Mouse (Mus musculus) hindbrain, embryonic 14.5 days (tissue): ENCODE measurements around the gene Rexo2. TPM values are rescaled to one million over a fixed set of nuclear protein-coding genes. Genes with fewer than 3 reads are reported as not detected.

Source experiments
- ATAC-seq: fragments of 200-750 bp; cut with Nextera tagmentation; 2 replicates; pipeline ENCODE4 v1.8.0; 2017; ENCODE audit warnings: moderate number of reproducible peaks, mild to moderate bottlenecking, moderate TSS enrichment, moderate library complexity; ENCODE audit not compliant: low FRiP score
- DNase-seq: peaks from one replicate; pipeline ENCODE4 v3.0.0-alpha.2; 2015; ENCODE audit warnings: low spot score
- H3K27ac ChIP-seq: fragments of 300-500 bp; sonication (generic); 2 replicates; pipeline ENCODE4 v1.5.1; 2014; ENCODE audit warnings: mild to moderate bottlenecking, moderate library complexity
- H3K27me3 ChIP-seq: fragments of 300-500 bp; sonication (generic); 2 replicates; pipeline ENCODE4 v1.6.1; 2014; ENCODE audit warnings: mild to moderate bottlenecking, low read length, mixed read lengths; ENCODE audit not compliant: control insufficient read depth, insufficient read depth
- H3K36me3 ChIP-seq: fragments of 300-500 bp; sonication (generic); replicated peaks from 2 replicates; pipeline ENCODE4 v1.6.1; 2014; ENCODE audit not compliant: control insufficient read depth, insufficient read depth
- H3K4me1 ChIP-seq: fragments of 300-500 bp; sonication (generic); replicated peaks from 2 replicates; pipeline ENCODE4 v1.6.1; 2014; ENCODE audit warnings: antibody characterized with exemption, low read length, mixed read lengths; ENCODE audit not compliant: control insufficient read depth, insufficient read depth
- H3K4me2 ChIP-seq: fragments of 300-500 bp; sonication (generic); replicated peaks from 2 replicates; pipeline ENCODE4 v1.6.1; 2014; ENCODE audit warnings: mild to moderate bottlenecking, moderate library complexity
- H3K4me3 ChIP-seq: fragments of 300-500 bp; sonication (generic); replicated peaks from 2 replicates; pipeline ENCODE4 v1.5.1; 2014; ENCODE audit warnings: mild to moderate bottlenecking, low read length
- H3K9ac ChIP-seq: fragments of 300-500 bp; sonication (generic); 2 replicates; pipeline ENCODE4 v1.6.1; 2014
- H3K9me3 ChIP-seq: fragments of 300-500 bp; sonication (generic); 2 replicates; pipeline ENCODE4 v1.6.1; 2016; ENCODE audit warnings: low read length; ENCODE audit not compliant: control insufficient read depth
- WGBS: fragments of 180-500 bp; shearing (Covaris S2); extraction: QIAGEN DNeasy Blood & Tissue Kit; methylation state at CpG from one replicate; pipeline ENCODE4 v1.1.7; 2014; 5-methylcytosine and 5-hydroxymethylcytosine counted together
- polyA plus RNA-seq: library from polyadenylated mRNA; unstranded; fragments of >200 nt; fragmentation: Nextera tagmentation; extraction: Ambion mirVana; gene quantifications from 2 replicates; pipeline ENCODE4 v1.2.1, GENCODE M21; 2014

Gene Rexo2
- polyA plus RNA-seq, 1 experiment from 2014 or later = 83.7 TPM

- Histone ChIP-seq H3K27me3 (no peaks in the 10 kb centered on the region), H3K9ac (no peak overlapping the region), H3K27ac (no peak overlapping the region), H3K4me2 (no peak overlapping the region), H3K4me1 (no peaks in the 10 kb centered on the region), H3K9me3 (no peaks in the 10 kb centered on the region), H3K36me3 (no peaks in the 10 kb centered on the region), H3K4me3 (no peak overlapping the region)
- 94% methylated on average over 5 of the region's 5 CpGs for WGBS
- DNase-seq (no peak), ATAC-seq (no peak)
These were observed 21.0 kb downstream of the Rexo2 start for GRCm38 (mm10) chr9:48459391-48459790.

GRCm38 (mm10) chr9:48458879-48459278 is 21.5 kb downstream of the Rexo2 start:
- Histone ChIP-seq H3K4me2 (no peak overlapping the region), H3K4me3 (no peak overlapping the region), H3K36me3 (no peaks in the 10 kb centered on the region), H3K4me1 (no peaks in the 10 kb centered on the region), H3K9ac (no peak overlapping the region), H3K9me3 (no peaks in the 10 kb centered on the region), H3K27ac (no peak overlapping the region), H3K27me3 (no peaks in the 10 kb centered on the region)
- 71% methylated on average over 3 of the region's 3 CpGs for WGBS
- no peak for ATAC-seq
- DNase-seq = no peak

GRCm38 (mm10) chr9:48455961-48456360 is 24.5 kb downstream of the Rexo2 start:
- 91% methylated on average over 3 of the region's 3 CpGs for WGBS
- no peaks in the 10 kb centered on the region for H3K4me1 ChIP-seq
- no peak overlapping the region for H3K4me3 ChIP-seq
- H3K36me3 ChIP-seq = no peaks in the 10 kb centered on the region
- no peak for ATAC-seq
- no peak overlapping the region for H3K9ac ChIP-seq
- no peak for DNase-seq
- H3K27ac ChIP-seq = no peak overlapping the region
- H3K27me3 ChIP-seq = no peaks in the 10 kb centered on the region
- no peaks in the 10 kb centered on the region for H3K9me3 ChIP-seq
- H3K4me2 ChIP-seq = no peak overlapping the region

- Histone ChIP-seq H3K4me3 (no peak overlapping the region), H3K36me3 (no peaks in the 10 kb centered on the region), H3K9me3 (no peaks in the 10 kb centered on the region), H3K27me3 (no peaks in the 10 kb centered on the region), H3K4me1 (no peaks in the 10 kb centered on the region), H3K9ac (no peak overlapping the region), H3K4me2 (no peak overlapping the region), H3K27ac (no peak overlapping the region)
- no peak for ATAC-seq
- 91% methylated on average over 17 of the region's 17 CpGs for WGBS
- no peak for DNase-seq
These were observed 30.4 kb downstream of the Rexo2 start for GRCm38 (mm10) chr9:48450066-48450465.

GRCm38 (mm10) chr9:48447783-48448209 is 32.6 kb downstream of the Rexo2 start:
- H3K4me2 ChIP-seq = no peak overlapping the region
- H3K27me3 ChIP-seq = no peaks in the 10 kb centered on the region
- no peaks in the 10 kb centered on the region for H3K36me3 ChIP-seq
- no peak overlapping the region for H3K27ac ChIP-seq
- no peaks in the 10 kb centered on the region for H3K4me1 ChIP-seq
- no peak overlapping the region for H3K4me3 ChIP-seq
- ATAC-seq (no peak), DNase-seq (peak; percentile 46)
- H3K9me3 ChIP-seq = no peaks in the 10 kb centered on the region
- 37% methylated on average over 5 of the region's 5 CpGs for WGBS
- no peak overlapping the region for H3K9ac ChIP-seq

- no peaks in the 10 kb centered on the region for H3K9me3 ChIP-seq
- H3K4me1 ChIP-seq = no peaks in the 10 kb centered on the region
- DNase-seq (no peak), ATAC-seq (no peak)
- H3K4me2 ChIP-seq = no peak overlapping the region
- WGBS = 82% methylated on average over 2 of the region's 2 CpGs
- H3K4me3 ChIP-seq = no peak overlapping the region
- H3K27ac ChIP-seq = no peak overlapping the region
- H3K27me3 ChIP-seq = no peaks in the 10 kb centered on the region
- H3K9ac ChIP-seq = no peak overlapping the region
- H3K36me3 ChIP-seq = no peaks in the 10 kb centered on the region
These were observed 35.6 kb downstream of the Rexo2 start for GRCm38 (mm10) chr9:48444821-48445220.

- Histone ChIP-seq H3K27ac (no peak overlapping the region), H3K9ac (no peak overlapping the region), H3K4me3 (no peak overlapping the region), H3K27me3 (no peaks in the 10 kb centered on the region), H3K36me3 (no peaks in the 10 kb centered on the region), H3K4me1 (no peaks in the 10 kb centered on the region), H3K9me3 (no peaks in the 10 kb centered on the region), H3K4me2 (no peak overlapping the region)
- ATAC-seq = no peak
- DNase-seq = no peak
- 85% methylated on average over 1 of the region's 1 CpGs for WGBS
These were observed 36.5 kb downstream of the Rexo2 start for GRCm38 (mm10) chr9:48443873-48444272.

- no peak for DNase-seq
- H3K4me3 ChIP-seq = no peak overlapping the region
- no peaks in the 10 kb centered on the region for H3K4me1 ChIP-seq
- no peak overlapping the region for H3K9ac ChIP-seq
- H3K27me3 ChIP-seq = no peaks in the 10 kb centered on the region
- no peak for ATAC-seq
- no peak overlapping the region for H3K4me2 ChIP-seq
- no peaks in the 10 kb centered on the region for H3K9me3 ChIP-seq
- H3K36me3 ChIP-seq = no peaks in the 10 kb centered on the region
- no peak overlapping the region for H3K27ac ChIP-seq
- WGBS = 83% methylated on average over 8 of the region's 8 CpGs
These were observed 48.0 kb downstream of the Rexo2 start for GRCm38 (mm10) chr9:48432449-48432848.

- Histone ChIP-seq H3K9me3 (no peaks in the 10 kb centered on the region), H3K4me2 (no peak overlapping the region), H3K4me1 (no peaks in the 10 kb centered on the region), H3K36me3 (no peaks in the 10 kb centered on the region), H3K9ac (no peak overlapping the region), H3K27me3 (no peaks in the 10 kb centered on the region), H3K4me3 (no peak overlapping the region), H3K27ac (no peak overlapping the region)
- WGBS = 89% methylated on average over 7 of the region's 7 CpGs
- no peak for ATAC-seq
- no peak for DNase-seq
These were observed 53.2 kb downstream of the Rexo2 start for GRCm38 (mm10) chr9:48427176-48427575.

- no peaks in the 10 kb centered on the region for H3K27me3 ChIP-seq
- H3K27ac ChIP-seq = no peak overlapping the region
- WGBS = 59% methylated on average over 1 of the region's 1 CpGs
- H3K4me1 ChIP-seq = no peaks in the 10 kb centered on the region
- no peak overlapping the region for H3K4me2 ChIP-seq
- DNase-seq = no peak
- H3K36me3 ChIP-seq = no peaks in the 10 kb centered on the region
- no peak overlapping the region for H3K9ac ChIP-seq
- ATAC-seq = no peak
- H3K9me3 ChIP-seq = no peaks in the 10 kb centered on the region
- no peak overlapping the region for H3K4me3 ChIP-seq
These were observed 57.2 kb downstream of the Rexo2 start for GRCm38 (mm10) chr9:48423256-48423655.
